Mouse (Mus musculus) bone marrow macrophage, adult 2 months (primary cell): ENCODE data around the gene Gm8994.

Experiments
- CTCF ChIP-seq: IDR thresholded peaks from 2 replicates; pipeline ENCODE4 v1.5.1; 2012; ENCODE audit warnings: low read depth, mild to moderate bottlenecking, low read length, moderate library complexity
- POLR2A ChIP-seq: IDR thresholded peaks from 2 replicates; pipeline ENCODE4 v1.6.1; 2012; ENCODE audit warnings: mild to moderate bottlenecking, low read depth, low read length, borderline replicate concordance

- TF ChIP-seq POLR2A (no peak), CTCF (no peak)
Measured at GRCm38 (mm10) chr6:136376097-136376496, 48.8 kb downstream of the Gm8994 start.
